Mouse (Mus musculus): ENCODE data around the gene Klrb1f. TPM values are rescaled to one million over a fixed set of nuclear protein-coding genes. Genes with fewer than 3 reads are reported as not detected.
"Not testable (repeated sequence)": the region's sequence is repeated elsewhere in the genome, so short reads cannot be mapped to it uniquely, and the experiment has no call there.

The Klrb1f gene
- 0.04 TPM in 1 of 2 replicates, not detected in the other for polyA plus RNA-seq (2012; rRNA removed)

- no peak for DNase-seq (ENCODE audit: extremely low spot score in 1 of 2, low spot score in 1 of 2)
Observed at GRCm38 (mm10) chr6:129045601-129046000, at the start of gene Klrb1f. Gene Klrb1f (plus strand): TSS chr6:129045901.

DNA sequence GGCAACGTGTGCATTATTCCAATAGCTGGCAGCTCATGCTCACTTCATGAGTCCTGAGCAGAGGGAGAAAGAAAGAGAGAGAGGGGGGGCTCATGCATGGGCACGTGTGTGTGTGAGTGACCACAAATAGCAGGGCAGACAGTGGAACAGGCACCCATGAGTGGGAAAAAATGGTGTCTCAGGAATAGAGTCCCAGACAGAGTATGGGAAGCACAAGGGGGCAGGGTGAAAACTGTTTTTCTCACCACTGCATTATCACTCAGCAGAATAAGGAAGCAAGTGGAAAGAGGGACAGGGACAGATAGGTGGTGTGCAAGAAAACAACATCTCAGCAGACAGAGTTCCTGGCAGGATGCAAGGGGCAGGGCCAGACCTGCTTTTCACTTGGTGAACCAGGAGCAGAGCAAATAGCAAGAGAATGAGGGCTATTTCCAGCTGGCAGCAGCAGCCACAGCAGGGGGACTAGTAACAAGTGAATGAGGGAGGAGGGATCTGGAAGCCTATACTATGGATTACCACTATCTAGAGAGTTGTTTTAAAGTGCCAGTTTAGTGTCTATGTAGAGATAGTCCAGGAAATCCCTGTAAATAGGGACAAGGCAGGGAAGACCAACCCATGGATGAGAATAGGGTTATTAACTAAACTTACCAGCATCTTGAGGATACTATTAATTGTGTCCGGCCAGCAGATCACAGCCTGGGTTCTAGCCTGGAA lies 49.5 kb upstream of the Klrb1f start:
- DNase-seq (ENCODE audit: extremely low spot score in 1 of 2, low spot score in 1 of 2): no peak

GRCm38 (mm10) chr6:128996768-128997442 lies 48.8 kb upstream of the Klrb1f start:
- DNase-seq (ENCODE audit: extremely low spot score in 1 of 2, low spot score in 1 of 2): no peak

DNA sequence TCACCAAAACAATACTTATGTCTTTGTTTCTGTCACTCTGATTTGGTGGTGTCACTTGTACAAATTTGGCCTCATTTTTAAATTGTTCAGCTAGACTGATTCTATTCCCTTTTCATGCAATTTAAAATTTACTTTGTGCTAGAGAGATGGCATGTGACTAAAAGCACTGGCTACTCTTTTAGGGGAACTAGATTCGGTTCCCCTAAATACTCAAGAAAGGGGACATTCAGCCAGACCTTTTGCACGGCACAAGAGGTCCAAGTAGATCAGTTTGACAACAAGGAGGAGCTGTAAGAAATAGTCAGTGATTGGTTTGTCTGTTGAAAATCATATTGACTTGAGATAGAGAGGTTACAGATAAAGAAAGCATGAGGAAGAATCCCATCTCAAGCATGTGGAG lies 44.3 kb upstream of the Klrb1f start:
- no peak for DNase-seq (ENCODE audit: extremely low spot score in 1 of 2, low spot score in 1 of 2)

- DNase-seq (ENCODE audit: extremely low spot score in 1 of 2, low spot score in 1 of 2): no peak
Observed at GRCm38 (mm10) chr6:129008552-129008951, 37.1 kb upstream of the Klrb1f start.

DNA sequence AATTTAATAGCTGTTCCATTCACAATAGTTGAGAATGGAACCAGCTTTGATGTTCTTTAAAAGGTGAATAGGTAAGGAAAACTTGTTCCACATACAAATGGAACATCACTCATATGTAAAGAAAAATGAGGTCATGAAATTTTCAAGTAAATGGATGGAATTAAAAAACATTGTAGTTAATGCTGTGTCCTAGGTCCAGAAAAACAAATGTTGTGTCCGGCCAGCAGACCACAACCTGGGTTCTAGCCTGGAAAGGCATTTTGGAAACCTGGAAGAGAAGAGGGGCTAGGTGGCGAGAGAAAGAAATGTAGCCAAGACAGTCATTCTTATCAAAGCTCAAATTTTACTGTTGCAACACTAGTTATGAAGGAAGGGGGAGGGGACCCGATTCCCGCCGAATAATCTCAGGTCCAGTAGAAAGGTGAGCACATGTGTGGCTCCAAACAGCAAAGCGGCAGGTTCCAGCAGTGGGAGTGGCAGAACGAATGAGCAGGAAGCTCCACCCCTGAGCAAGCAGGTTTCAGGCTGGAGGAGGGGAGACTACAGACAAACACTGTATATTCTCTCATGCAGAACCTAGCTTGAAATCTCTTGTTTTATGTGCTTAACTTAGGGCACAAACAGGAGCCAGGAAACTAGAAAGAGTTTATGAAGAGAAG lies 35.7 kb upstream of the Klrb1f start:
- not testable (repeated sequence) for DNase-seq (ENCODE audit: extremely low spot score in 1 of 2, low spot score in 1 of 2)

DNA sequence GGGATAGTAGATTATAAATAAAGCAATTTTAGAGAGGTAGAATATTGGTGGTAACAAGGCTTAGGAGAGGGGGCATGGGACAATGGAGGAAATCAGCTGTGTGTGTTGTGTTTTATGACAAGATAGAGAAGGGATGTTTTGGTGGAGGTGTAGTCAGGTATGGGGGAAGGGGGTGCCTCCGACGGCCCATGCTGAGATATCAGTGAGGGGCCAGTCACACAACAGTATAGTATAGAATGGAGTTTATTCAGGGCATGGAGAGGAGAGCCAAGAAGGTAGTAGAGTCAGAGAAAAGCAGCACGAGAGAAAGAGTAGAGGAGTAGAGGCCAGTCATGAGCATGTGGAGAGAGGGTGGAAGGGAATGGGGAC lies 35.2 kb upstream of the Klrb1f start:
- DNase-seq (ENCODE audit: extremely low spot score in 1 of 2, low spot score in 1 of 2): no peak

DNA sequence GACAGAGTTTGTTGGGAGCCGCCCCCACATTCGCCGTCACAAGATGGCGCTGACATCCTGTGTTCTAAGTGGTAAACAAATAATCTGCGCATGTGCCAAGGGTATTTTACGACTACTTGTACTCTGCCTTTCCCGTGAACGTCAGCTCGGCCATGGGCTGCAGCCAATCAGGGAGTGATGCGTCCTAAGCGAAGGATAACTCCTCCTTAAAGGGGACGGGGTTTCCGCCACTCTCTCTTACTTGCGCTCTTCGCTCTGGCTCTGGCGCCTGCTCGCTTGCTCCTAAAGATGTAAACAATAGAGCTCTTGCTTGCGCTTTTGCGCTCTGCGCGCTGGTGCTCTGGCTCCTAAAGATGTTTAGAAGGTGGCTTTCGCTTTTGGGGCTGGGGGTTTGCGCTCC lies 33.7 kb upstream of the Klrb1f start:
- DNase-seq (ENCODE audit: extremely low spot score in 1 of 2, low spot score in 1 of 2): not testable (repeated sequence)

DNA sequence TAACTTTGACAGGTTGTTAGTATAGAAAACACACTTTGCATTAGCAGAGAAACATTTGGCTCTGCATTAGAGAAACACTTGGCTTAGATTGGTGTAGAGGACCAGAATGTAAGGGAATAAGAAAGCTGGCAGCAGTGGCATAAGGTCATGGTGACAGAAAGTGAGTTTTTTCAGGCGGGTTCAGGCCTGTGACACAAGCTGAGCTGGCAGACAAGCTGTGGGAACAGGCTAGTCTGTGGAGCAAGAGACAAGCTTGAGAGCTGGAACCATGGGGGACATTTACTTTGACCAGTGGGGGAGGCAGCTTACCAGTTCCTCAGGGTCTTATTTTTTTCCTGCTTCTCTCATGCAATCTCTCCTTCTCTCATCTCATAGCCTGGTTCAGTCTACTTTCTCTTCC lies 32.7 kb upstream of the Klrb1f start:
- no peak for DNase-seq (ENCODE audit: extremely low spot score in 1 of 2, low spot score in 1 of 2)

DNA sequence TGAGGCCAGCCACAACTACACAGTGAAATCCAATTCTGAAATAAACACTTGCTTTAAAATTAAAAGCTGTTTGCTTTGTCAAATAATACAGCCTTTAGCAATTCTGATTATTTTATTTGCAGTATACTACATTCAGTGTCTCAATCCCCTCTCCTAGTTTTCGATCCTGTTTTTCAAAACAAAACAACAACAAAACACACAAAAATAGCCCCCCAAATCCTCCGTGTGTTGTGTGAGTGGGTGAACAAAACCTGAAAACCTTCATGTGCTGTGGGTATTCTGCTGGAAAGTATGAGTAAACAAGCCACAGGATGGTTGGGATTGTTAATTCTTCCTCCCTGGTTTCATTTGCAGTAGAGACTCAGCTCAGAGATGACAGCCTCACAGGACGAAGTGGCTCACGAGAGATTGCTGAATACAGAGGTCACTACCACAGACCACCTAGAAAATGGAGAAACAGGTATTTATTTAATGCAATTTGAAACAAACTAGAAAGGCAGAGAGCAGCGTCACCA lies 31.9 kb upstream of the Klrb1f start:
- no peak for DNase-seq (ENCODE audit: extremely low spot score in 1 of 2, low spot score in 1 of 2)

GRCm38 (mm10) chr6:129014399-129014798 lies 31.3 kb upstream of the Klrb1f start:
- DNase-seq (ENCODE audit: extremely low spot score in 1 of 2, low spot score in 1 of 2): no peak

- DNase-seq (ENCODE audit: extremely low spot score in 1 of 2, low spot score in 1 of 2): no peak
Observed at GRCm38 (mm10) chr6:129027451-129028248, 18.1 kb upstream of the Klrb1f start.

- no peak for DNase-seq (ENCODE audit: extremely low spot score in 1 of 2, low spot score in 1 of 2)
Observed at GRCm38 (mm10) chr6:129030175-129030824, 15.4 kb upstream of the Klrb1f start.

DNA sequence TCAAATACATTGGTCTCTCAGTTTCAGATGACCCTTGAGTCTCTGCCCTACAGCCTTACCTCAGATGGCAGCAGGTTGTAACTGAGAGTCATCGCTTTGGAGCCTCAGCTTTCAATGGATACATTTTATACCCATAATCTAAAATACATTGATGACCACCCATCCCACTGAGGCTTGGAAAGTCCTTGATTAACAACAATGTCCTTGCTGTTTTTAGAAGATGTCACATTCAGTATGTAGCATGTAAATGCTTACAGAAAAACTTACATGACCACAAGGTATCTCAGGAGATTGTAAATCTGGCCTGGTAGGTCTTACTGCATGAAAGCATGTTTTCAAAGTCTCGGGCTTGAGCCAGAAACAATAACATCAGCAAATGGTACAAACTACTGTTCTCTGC lies 14.7 kb upstream of the Klrb1f start:
- DNase-seq (ENCODE audit: extremely low spot score in 1 of 2, low spot score in 1 of 2): no peak

DNA sequence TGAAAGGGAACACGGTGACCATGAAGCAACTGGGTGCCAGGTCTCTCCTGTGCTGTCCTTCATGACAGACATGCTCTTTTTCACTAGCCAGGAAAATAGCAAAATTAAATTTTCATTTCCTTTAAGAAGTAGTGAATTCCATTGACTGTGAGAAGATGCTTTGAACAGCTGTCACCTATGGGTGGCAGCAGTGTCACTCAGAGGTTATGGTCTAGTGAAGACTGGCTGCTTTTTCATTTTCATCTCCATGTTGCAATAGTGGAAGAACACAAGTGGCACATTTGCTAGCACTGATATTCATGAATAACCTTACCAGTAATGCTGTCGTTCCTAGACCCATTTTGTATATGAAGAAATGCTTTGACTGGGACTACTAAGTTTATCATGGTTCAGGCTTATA lies 12.3 kb upstream of the Klrb1f start:
- no peak for DNase-seq (ENCODE audit: extremely low spot score in 1 of 2, low spot score in 1 of 2)

DNA sequence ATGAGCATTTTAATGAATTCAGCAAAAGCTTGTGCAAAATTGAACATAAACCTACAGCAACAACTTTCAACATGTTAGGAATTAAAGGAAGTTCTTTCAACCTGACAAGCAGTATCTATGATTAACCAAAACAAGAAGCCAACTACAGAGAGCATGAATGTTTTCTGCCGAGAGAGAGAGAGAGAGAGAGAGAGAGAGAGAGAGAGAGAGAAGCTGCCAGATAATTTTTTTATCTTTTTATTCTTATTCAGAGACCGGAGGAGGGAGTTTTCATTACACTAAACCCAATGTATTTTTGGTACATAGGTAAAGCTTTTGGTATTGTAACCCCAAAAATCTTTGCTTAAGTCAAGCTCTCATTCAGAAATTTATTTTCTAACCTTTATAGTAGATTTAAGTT lies 10.7 kb upstream of the Klrb1f start:
- DNase-seq (ENCODE audit: extremely low spot score in 1 of 2, low spot score in 1 of 2): no peak

DNA sequence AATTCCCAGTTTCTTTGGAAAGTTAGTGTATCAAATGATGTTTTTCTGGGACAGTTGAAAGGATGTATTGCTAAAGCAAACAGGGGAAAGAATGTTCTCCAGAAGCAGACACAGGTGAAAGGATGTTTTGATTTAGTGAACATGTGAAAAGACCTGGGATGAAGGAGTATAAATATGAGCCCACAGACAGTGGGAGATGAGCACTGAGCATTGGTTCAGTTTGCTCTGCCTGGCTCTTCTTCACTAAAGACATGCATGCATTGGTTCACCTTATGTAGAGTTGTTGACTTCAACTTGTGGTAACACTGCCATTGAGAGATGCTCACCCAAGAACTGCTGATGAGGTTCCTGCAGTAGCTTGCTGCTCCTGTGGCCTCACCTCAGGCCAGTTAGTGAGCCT lies 9.4 kb upstream of the Klrb1f start:
- no peak for DNase-seq (ENCODE audit: extremely low spot score in 1 of 2, low spot score in 1 of 2)

DNA sequence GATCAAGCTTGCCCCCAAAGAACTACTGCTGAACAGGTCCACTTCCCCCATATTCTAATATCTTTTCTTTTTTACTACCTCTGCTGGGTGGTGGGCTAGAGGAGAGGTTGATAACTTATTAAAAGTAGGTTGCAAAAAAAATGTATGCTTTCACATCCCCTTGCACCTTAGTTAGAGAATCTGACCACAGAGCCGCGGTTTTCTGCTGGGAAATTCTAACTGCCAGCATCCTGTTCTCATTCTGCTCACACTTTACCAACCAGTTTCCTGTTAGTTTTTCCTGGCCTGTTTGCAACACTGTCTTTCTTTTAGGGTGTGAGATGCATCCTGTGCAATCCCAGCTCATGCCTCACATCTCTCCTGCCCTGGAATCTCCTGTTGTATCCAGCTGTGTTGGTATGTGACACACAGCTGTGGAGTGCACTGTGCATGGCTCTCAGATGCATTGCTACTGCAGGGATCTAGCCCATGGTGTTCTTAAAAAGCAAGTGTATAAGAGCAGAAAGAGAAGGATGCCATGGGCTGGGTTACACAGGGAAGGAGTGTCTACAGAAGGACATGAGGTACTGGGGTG lies 8.7 kb upstream of the Klrb1f start:
- DNase-seq (ENCODE audit: extremely low spot score in 1 of 2, low spot score in 1 of 2): no peak

DNA sequence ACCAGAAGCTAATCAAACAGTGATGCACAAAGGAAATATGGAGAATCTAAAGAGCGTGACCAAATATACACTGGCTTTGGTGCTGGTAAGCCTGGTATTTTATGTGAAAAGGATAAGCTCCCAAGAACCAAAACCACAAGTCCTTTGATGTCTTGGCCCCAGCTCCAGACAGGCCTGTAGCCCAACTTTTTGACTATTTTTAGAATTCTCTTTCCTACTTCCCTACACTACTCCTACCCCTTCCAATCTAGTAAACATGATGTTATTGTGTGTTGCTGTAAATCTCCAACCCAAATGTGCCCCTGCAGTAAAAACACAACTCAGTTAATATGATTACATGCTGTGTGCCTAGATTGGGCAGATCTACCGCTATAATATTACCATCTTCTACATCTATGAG lies 4.2 kb upstream of the Klrb1f start:
- DNase-seq (ENCODE audit: extremely low spot score in 1 of 2, low spot score in 1 of 2): no peak

DNA sequence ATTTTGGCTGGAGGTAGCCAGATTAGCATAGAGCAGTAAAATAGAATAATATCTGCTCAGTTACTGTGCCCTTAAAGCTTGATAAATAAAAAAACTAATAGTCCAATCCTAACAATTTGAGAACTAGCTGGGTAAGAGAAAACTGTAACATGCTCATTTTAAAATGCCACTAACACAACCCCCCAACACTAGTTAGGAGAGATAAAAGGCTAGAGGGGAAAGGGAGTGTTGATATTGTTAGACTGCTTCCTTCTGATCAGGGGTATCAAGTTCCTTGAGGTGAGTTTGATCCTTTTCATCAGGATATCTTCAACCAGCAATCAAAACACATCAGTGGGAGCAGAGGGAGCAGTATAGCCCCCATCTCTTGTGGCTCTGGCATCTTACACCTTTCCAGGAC lies 3.2 kb upstream of the Klrb1f start:
- no peak for DNase-seq (ENCODE audit: extremely low spot score in 1 of 2, low spot score in 1 of 2)
